Mouse (Mus musculus): ENCODE data around the gene Unc13a.

The Unc13a gene

DNA sequence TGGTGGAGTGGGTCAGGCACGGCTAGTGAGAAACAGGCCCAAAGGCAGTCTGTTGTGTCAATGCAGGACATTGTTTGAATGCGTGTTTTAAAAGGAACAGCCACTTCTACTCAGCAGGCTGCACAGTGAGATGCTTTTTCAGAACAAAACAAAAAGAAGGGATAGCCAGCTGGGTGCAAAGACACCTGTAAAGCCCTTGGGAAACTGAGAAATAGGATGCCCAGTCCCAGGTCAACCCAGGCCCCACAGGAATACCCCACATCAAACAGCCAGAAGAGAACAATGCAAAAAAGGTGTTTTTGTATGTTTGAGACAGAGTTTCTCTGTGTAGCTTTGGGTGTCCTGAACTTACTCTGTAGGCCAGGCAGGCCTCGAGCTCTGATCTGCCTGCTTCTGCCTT is 82.8 kb downstream of the Unc13a start:
- no peak for DNase-seq (ENCODE audit: extremely low spot score)

DNA sequence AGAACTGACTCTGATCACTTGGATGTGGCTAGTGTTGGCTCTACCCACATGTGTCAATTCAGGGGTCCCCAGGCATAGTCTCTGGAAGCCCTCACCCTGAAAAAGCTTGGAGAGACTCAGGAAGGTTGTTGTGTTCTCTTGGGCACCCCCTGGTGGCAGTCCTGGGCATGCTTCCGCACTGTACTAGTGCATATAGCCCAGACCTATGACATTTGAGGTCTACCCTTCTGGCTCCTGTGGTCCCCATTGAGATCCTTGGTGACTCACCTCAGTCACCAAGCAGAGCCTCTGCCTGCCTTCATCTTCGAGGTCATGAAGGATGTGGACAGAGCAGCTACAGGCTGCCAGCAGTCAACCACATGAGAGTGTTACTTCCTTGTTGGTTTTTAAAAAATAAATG is 84.7 kb downstream of the Unc13a start:
- peak; percentile 29 for DNase-seq (ENCODE audit: extremely low spot score)

DNA sequence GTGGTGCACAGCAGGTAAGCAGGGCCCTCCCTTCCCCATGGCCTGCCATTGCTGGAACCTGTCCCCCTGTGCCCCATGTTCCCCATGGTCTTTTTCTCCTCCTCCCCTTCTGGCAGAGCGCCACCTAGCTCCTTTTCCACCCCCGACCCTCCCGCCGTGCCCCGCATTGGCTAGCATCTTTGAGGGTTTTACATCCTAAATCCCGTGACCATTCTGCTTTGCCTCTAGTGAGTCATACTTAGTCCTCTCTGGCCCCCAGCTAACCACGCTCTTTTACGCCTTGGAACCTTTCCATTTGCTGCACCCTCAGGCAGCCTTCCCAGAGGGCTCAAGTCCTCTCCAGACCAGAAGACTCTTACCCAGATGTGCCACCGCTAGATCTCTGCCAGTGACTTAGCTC is 91.4 kb downstream of the Unc13a start:
- DNase-seq (ENCODE audit: extremely low spot score), result no peak

DNA sequence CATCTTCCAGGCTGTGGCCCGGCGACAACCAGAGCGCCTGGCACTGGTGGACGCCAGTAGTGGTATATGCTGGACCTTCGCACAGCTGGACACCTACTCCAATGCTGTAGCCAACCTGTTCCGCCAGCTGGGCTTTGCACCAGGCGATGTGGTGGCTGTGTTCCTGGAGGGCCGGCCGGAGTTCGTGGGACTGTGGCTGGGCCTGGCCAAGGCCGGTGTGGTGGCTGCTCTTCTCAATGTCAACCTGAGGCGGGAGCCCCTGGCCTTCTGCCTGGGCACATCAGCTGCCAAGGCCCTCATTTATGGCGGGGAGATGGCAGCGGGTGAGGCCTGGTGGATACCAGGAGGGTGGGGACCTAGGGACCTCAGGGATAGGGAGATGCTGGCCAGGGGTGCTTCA is 92.1 kb downstream of the Unc13a start:
- no peak for DNase-seq (ENCODE audit: extremely low spot score)

DNA sequence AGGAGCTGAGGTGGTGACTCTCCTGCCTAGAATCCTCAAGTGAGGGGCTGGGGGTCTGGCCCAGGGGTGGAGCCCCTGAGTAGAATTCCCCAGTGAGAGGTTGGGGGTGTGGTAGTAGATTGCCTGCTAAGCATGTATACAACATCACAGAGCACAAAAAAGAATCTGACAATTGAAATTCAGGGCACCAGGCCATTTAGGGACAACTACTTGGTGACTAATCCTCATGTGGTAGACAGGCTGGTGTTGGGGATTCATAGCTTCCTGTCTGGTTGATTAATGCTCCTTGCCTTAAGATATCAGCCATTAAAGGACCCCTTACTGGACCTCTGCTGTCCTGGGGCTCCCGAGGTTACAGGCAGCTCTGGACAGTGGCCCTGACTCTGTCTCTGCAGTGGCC is 92.5 kb downstream of the Unc13a start:
- DNase-seq (ENCODE audit: extremely low spot score), result no peak

DNA sequence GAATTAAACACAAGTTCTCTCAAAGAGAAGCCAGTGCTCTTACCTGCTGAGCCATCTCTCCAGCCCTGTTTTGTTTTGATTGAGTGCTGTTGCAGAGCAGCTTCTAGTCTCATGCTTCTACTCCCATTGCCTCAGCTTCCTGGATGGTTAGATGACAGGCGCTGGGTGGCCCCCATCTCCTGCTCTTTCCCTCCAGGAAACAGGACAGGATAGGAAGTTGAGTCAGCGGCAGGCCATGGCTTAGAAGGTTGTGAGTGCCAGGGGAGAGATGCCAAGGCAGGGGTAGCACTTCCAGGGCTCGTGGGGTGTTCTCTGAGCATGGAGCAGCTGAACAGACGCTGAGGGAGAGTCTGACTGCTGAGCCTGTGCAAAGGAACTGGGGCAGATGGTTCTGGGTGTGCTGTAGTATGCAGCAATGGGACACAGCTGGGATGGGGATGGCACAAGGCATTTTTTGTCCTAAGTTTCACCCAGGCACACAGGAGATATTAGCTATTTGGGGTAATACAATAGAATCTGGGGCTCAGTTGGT is 93.6 kb downstream of the Unc13a start:
- DNase-seq (ENCODE audit: extremely low spot score), result no peak

DNA sequence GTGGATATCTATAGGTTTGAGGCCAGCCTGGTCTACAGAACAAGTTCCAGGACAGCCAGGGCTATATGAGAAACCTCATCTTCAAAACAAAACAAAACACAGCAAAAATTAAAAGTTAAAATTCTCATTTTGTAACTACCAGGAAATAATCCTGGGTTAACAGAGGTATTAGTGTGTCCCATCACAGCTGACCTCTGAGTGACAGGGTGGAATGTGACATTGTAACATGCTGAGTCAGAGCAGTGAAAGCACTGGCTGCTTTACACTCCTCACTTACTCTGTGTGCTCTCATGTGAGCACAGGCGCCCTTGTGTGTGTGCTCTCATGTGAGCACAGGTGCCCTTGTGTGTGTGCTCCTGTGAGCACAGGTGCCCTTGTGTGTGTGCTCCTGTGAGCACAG is 96.5 kb downstream of the Unc13a start:
- no peak for DNase-seq (ENCODE audit: extremely low spot score)

DNA sequence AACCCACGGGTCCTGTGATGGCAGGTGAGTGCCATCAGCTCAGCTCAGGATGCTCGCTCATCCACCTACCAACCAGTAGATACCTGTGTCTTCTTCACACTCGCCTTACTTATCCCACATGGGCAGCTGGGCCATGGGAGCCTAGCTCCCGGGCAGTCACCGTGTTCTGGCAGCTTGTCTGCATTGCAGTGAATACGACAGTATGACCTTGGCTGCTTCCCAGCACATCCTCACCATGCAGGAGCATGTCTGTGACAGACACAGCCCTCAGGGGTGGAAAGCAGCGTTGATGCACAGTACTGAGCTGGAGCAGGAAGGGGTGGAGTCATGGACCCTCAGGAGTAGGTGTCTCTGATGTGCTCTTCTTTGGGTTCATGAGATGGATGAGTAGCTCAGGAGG is 97.1 kb downstream of the Unc13a start:
- DNase-seq (ENCODE audit: extremely low spot score), result no peak
